Mouse (Mus musculus): ENCODE measurements at regions not wholly inside any gene's neighbourhood (a gene's known extent, or its start where the extent isn't known, plus 50 kb on each side); places are given as distances from the start of the nearest gene placed in this dataset.

GRCm38 (mm10) chr8:49194592-49195332 is 351.0 kb upstream of the Tenm3 start:
- TF ChIP-seq CTCF (conservative IDR thresholded peaks at IDR 0.05; ENCODE audit: insufficient read depth, insufficient read length, low read depth, low read length) (no peak), POLR2A (IDR thresholded peaks at IDR 0.05; ENCODE audit: low read depth, low read length) (no peak)

Data from kidney, adult 2 months (tissue).